Mouse (Mus musculus) forebrain, postnatal 0 days (tissue): ENCODE measurements at regions not wholly inside any gene's neighbourhood (a gene's known extent, or its start where the extent isn't known, plus 50 kb on each side); places are given as distances from the start of the nearest gene placed in this dataset.
A peak's percentile ranks its signal among the peaks of the same experiment; 100 is the strongest.

Experiments
- ATAC-seq: fragments of 200-750 bp; cut with Nextera tagmentation; 2 replicates; pipeline ENCODE4 v1.8.0; 2017; ENCODE audit warnings: mild to moderate bottlenecking, moderate library complexity
- DNase-seq: peaks from one replicate; pipeline ENCODE4 v3.0.0-alpha.2; 2015
- H3K27ac ChIP-seq: fragments of 300-500 bp; sonication (generic); 2 replicates; pipeline ENCODE4 v1.5.1; 2014; ENCODE audit warnings: low read depth, mild to moderate bottlenecking, antibody characterized with exemption, low read length, moderate library complexity, mixed read lengths
- H3K27me3 ChIP-seq: fragments of 300-500 bp; sonication (generic); 2 replicates; pipeline ENCODE4 v1.6.1; 2014; ENCODE audit warnings: mild to moderate bottlenecking, low read length, mixed read lengths; ENCODE audit not compliant: insufficient read depth
- H3K36me3 ChIP-seq: fragments of 300-500 bp; sonication (generic); 2 replicates; pipeline ENCODE4 v1.6.1; 2014; ENCODE audit warnings: mild to moderate bottlenecking, moderate library complexity; ENCODE audit not compliant: insufficient read depth
- H3K4me1 ChIP-seq: fragments of 300-500 bp; sonication (generic); 2 replicates; pipeline ENCODE4 v1.6.1; 2014; ENCODE audit warnings: antibody characterized with exemption; ENCODE audit not compliant: insufficient read depth
- H3K4me2 ChIP-seq: fragments of 300-500 bp; sonication (generic); 2 replicates; pipeline ENCODE4 v1.6.1; 2014; ENCODE audit warnings: low read depth, mild to moderate bottlenecking, moderate library complexity
- H3K4me3 ChIP-seq: fragments of 300-500 bp; sonication (generic); 2 replicates; pipeline ENCODE4 v1.5.1; 2014; ENCODE audit warnings: low read depth, low read length, mixed read lengths
- H3K9ac ChIP-seq: fragments of 300-500 bp; sonication (generic); 2 replicates; pipeline ENCODE4 v1.6.1; 2014; ENCODE audit warnings: mild to moderate bottlenecking
- H3K9me3 ChIP-seq: fragments of 300-500 bp; sonication (generic); 2 replicates; pipeline ENCODE4 v1.6.1; 2016; ENCODE audit warnings: low read length
- CTCF ChIP-seq: sonication (generic); IDR thresholded peaks from 2 replicates; pipeline ENCODE4 v1.5.1; 2016; ENCODE audit warnings: antibody characterized with exemption, control low read depth, low read depth
- WGBS: fragments of 180-500 bp; shearing (Covaris S2); extraction: QIAGEN DNeasy Blood & Tissue Kit; methylation state at CpG from one replicate; pipeline ENCODE4 v1.1.7; 2014; 5-methylcytosine and 5-hydroxymethylcytosine counted together

DNA sequence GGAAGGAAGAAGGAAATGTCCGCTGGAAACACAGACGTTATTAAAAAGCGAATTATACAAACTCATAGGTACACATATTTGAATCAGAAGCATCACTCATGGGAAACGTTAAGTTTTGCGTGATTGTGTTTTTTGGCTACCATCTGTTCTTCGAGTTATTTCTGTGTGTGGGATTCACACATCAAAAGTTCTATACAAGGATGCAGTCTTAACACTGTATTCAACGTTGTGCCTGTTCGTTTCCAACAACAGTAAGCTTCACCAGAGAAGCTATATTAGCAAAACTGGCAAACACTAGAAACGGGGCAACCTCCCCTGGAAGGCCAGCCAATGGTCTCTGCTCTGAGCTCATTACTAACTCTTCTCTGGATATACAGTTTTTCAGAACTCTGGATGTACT is 150.3 kb upstream of the Ctso start:
- H3K27me3 ChIP-seq, result no peaks in the 10 kb centered on the region
- DNase-seq (peak; percentile 42), ATAC-seq (peak; percentile 54)
- H3K4me2 ChIP-seq, result no peak overlapping the region
- TF ChIP-seq CTCF, result no peak
- no peak overlapping the region for H3K4me3 ChIP-seq
- no peaks in the 10 kb centered on the region for H3K9me3 ChIP-seq
- no peak overlapping the region for H3K9ac ChIP-seq
- 72% methylated on average over 9 of the region's 9 CpGs for WGBS
- H3K27ac ChIP-seq, result no peak overlapping the region
- no peaks in the 10 kb centered on the region for H3K4me1 ChIP-seq
- no peaks in the 10 kb centered on the region for H3K36me3 ChIP-seq

DNA sequence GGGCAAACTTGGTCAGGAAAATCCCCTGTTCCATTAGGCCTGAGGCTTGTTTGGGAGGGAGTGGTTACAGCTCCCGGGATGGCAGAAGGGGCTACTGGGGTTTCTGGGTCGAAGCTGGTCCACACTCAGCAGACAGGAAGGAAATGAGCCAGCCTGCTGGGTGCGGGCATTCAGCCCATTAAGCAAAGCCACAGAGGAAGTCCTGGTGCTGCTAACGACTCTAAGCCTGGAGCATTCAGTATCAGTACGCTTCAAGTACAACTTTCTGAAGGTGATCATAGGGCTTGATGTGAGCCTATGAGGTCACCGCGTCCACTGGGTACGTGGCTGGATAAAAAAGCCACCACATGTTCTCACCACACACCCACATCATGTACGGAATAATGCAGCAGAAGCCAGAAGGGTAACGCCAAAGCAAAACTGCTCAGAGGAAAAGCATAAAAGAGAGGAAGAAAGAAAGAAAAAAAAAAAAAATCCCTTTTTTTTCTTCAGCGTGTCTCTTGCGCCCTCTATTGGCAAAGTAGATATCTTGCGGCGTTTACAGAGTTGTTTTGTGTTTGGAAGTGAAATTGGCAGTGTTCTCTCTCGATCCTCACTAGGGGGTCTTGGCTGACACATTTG is 149.4 kb upstream of the Ctso start:
- Histone ChIP-seq H3K27me3 (no peaks in the 10 kb centered on the region), H3K27ac (peak overlapping the region; percentile 68), H3K9me3 (no peaks in the 10 kb centered on the region), H3K4me3 (0 out of 2 replicates have a peak overlapping the region, but pooled peaks have one; percentile 6), H3K4me1 (no peaks in the 10 kb centered on the region), H3K9ac (0 out of 2 replicates have a peak overlapping the region, but pooled peaks have one; percentile 32), H3K36me3 (no peaks in the 10 kb centered on the region), H3K4me2 (peak overlapping the region; percentile 31)
- peak; percentile 85 for TF ChIP-seq CTCF
- 18% methylated on average over 15 of the region's 15 CpGs for WGBS
- ATAC-seq (peak; percentile 85), DNase-seq (peak; percentile 91)

DNA sequence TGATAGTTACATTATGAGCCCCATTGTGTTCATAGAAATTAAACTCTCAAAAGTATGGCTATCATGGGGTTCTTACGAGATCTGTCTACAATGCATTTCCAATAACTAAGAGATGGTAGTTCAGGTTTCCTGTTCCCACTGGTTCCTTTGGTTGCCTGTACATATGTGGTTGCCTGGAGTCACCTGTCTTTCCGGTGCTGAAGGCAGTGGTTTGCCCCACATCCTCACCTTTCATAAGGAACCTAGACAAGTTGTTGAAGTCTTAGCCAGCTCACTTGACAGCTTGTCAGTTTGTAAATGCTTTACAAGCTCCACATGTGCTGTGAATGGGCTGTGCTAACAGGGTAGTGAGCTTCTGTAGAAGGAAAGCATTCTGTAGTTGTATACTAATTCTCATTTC is 143.5 kb upstream of the Ctso start:
- Histone ChIP-seq H3K27me3 (no peaks in the 10 kb centered on the region), H3K4me2 (no peak overlapping the region), H3K4me3 (no peak overlapping the region), H3K4me1 (no peaks in the 10 kb centered on the region), H3K9me3 (no peaks in the 10 kb centered on the region), H3K36me3 (no peaks in the 10 kb centered on the region), H3K9ac (no peak overlapping the region), H3K27ac (no peak overlapping the region)
- 88% methylated on average over 2 of the region's 2 CpGs for WGBS
- ATAC-seq (no peak), DNase-seq (no peak)
- no peak for TF ChIP-seq CTCF

DNA sequence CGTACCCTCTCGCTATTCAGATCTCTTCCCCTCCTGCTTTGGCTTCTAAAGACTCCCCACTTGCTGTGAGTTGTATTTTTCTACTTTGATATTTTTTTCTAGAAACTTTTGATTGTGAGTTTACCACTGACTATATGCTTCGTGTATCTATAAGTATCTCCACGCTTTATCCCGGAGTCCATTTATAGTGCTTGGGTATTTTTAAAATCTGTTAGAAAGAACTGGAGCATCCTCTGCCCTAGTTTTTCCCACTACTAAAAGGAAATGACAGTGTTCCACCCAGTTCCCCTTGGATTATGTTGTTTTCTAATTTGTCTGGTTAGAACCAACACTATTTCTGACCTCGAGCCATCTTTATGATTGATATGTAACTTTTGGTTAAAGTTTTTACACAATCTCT is 142.7 kb upstream of the Ctso start:
- no peak for TF ChIP-seq CTCF
- Histone ChIP-seq H3K4me1 (no peaks in the 10 kb centered on the region), H3K27me3 (no peaks in the 10 kb centered on the region), H3K27ac (no peak overlapping the region), H3K36me3 (no peaks in the 10 kb centered on the region), H3K4me2 (no peak overlapping the region), H3K9ac (no peak overlapping the region), H3K4me3 (no peak overlapping the region), H3K9me3 (no peaks in the 10 kb centered on the region)
- WGBS, result 82% methylated on average over 6 of the region's 6 CpGs
- DNase-seq, result no peak
- ATAC-seq, result no peak

DNA sequence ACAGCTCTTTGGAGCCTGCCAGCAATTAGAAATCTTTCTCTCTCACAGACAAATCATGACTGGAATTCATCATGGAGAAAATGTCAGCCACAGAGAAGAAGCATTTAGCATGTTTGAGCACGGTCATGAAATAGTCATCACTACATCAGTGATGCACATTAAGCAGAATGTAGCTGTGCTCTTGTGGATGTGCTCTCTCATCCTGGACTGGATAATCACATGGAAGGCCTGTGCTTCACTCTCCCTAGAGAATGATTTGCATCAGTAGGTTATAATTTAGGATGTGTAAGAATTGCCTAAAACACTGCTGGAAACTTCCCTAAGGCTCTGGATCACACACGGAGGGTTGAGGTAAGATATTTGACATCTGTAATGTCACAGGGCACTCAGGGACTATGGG is 130.3 kb upstream of the Ctso start:
- peak; percentile 43 for ATAC-seq
- WGBS, result 78% methylated on average over 2 of the region's 2 CpGs

DNA sequence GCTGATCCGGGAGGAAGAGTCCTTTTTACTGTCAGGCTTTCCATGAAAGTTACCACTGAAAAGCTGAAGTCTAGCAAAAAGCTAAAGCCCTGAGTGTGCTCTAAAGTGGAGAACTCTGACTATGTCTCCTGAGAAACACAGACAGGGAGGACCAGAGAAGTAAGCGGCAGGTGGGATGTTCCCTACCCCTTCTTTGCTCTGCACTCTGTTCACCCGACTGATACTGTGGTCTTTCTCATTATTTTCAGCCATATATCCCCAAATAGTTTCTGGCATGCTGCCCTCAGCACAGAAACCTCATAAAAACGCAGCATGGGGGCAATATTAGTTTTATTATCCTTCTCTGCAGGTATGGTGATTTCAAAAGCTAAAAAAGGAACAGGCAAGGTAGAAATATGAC is 126.7 kb upstream of the Ctso start:
- DNase-seq, result no peak
- no peaks in the 10 kb centered on the region for H3K4me1 ChIP-seq
- H3K27ac ChIP-seq, result no peak overlapping the region
- H3K4me2 ChIP-seq, result no peak overlapping the region
- H3K27me3 ChIP-seq, result no peaks in the 10 kb centered on the region
- no peaks in the 10 kb centered on the region for H3K9me3 ChIP-seq
- no peak overlapping the region for H3K4me3 ChIP-seq
- no peaks in the 10 kb centered on the region for H3K36me3 ChIP-seq
- H3K9ac ChIP-seq, result no peak overlapping the region
- WGBS, result 66% methylated on average over 4 of the region's 4 CpGs
- ATAC-seq, result no peak
- TF ChIP-seq CTCF, result no peak

More for the DNA sequence above, 130.3 kb upstream of the Ctso start:
- H3K9me3 ChIP-seq, result no peaks in the 10 kb centered on the region
- H3K4me2 ChIP-seq, result no peak overlapping the region
- no peak for TF ChIP-seq CTCF
- H3K4me1 ChIP-seq, result no peaks in the 10 kb centered on the region
- DNase-seq, result no peak
- H3K9ac ChIP-seq, result no peak overlapping the region
- no peaks in the 10 kb centered on the region for H3K36me3 ChIP-seq
- no peak overlapping the region for H3K4me3 ChIP-seq
- no peaks in the 10 kb centered on the region for H3K27me3 ChIP-seq
- peak overlapping the region; percentile 45; the same call in 1 of the 2 replicates for H3K27ac ChIP-seq

DNA sequence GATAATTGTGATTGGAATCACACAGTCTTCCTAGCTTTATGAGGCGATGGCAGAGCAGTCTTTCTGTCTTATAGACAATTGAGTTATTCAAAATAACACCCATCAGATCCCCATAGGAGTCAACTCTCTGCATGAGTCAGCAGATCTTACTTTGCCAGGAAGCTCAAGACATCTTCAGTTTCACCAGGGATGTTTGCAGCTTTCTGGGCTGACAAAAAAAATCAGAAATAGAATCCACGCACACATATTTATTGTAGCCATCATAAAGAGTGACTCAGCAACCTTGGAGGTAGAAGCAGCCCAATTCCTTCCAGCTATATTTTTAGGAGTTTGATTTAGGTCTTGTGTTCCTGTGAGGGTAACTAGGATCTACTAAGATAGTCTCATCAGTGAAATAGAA is 122.8 kb upstream of the Ctso start:
- DNase-seq (no peak), ATAC-seq (no peak)
- no peaks in the 10 kb centered on the region for H3K9me3 ChIP-seq
- no peak overlapping the region for H3K4me3 ChIP-seq
- WGBS, result 83% methylated on average over 2 of the region's 2 CpGs
- H3K9ac ChIP-seq, result no peak overlapping the region
- H3K36me3 ChIP-seq, result no peaks in the 10 kb centered on the region
- H3K27ac ChIP-seq, result no peak overlapping the region
- H3K4me1 ChIP-seq, result no peaks in the 10 kb centered on the region
- TF ChIP-seq CTCF, result no peak
- H3K27me3 ChIP-seq, result no peaks in the 10 kb centered on the region
- H3K4me2 ChIP-seq, result no peak overlapping the region
